Mouse (Mus musculus) C2C12 (cell line): ENCODE results near the gene Cux1. TPM values are rescaled to one million over a fixed set of nuclear protein-coding genes. Genes with fewer than 3 reads are reported as not detected.

ENCODE experiments used
- H3K27me3 ChIP-seq: one replicate; pipeline ENCODE4 v1.6.1; 2011; ENCODE audit not compliant: control insufficient read depth, insufficient read depth, insufficient read length
- H3K36me3 ChIP-seq: one replicate; pipeline ENCODE4 v1.6.1; 2011; ENCODE audit not compliant: control insufficient read depth, insufficient read depth
- H3K4me3 ChIP-seq: one replicate; pipeline ENCODE4 v1.5.1; 2011; ENCODE audit warnings: mild to moderate bottlenecking, control low read depth; ENCODE audit not compliant: poor library complexity, insufficient read depth, severe bottlenecking
- H3K79me2 ChIP-seq: one replicate; pipeline ENCODE4 v1.6.1; 2011; ENCODE audit not compliant: control insufficient read depth, insufficient read depth
- H3K79me3 ChIP-seq: one replicate; pipeline ENCODE4 v1.6.1; 2011; ENCODE audit warnings: low read depth, control low read depth
- H3ac ChIP-seq: one replicate; pipeline ENCODE3; 2011; ENCODE audit warnings: low read depth; ENCODE audit not compliant: control insufficient read depth, insufficient read length
- CEBPB ChIP-seq: IDR thresholded peaks from one replicate; pipeline ENCODE4 v1.6.1; 2011; ENCODE audit warnings: low read depth, mild to moderate bottlenecking, control low read depth, moderate library complexity
- CTCF ChIP-seq: IDR thresholded peaks from one replicate; pipeline ENCODE4 v1.5.1; 2011; ENCODE audit not compliant: control insufficient read depth, insufficient read depth, insufficient read length
- FOSL1 ChIP-seq: IDR thresholded peaks from one replicate; pipeline ENCODE4 v1.8.0; 2011; ENCODE audit warnings: mild to moderate bottlenecking, low read length; ENCODE audit not compliant: poor library complexity, insufficient read depth, severe bottlenecking
- MAX ChIP-seq: IDR thresholded peaks from one replicate; pipeline ENCODE4 v1.6.1; 2011; ENCODE audit warnings: mild to moderate bottlenecking, control low read depth
- MYOD1 ChIP-seq: IDR thresholded peaks from one replicate; pipeline ENCODE4 v1.6.1; 2011; ENCODE audit warnings: low read depth; ENCODE audit not compliant: control insufficient read depth, insufficient read length
- MYOG ChIP-seq: IDR thresholded peaks from one replicate; pipeline ENCODE4 v1.6.1; 2011; ENCODE audit not compliant: control insufficient read depth, insufficient read length; ENCODE audit errors: extremely low read depth
- USF1 ChIP-seq: IDR thresholded peaks from one replicate; pipeline ENCODE4 v1.6.1; 2011; ENCODE audit warnings: low read depth, mild to moderate bottlenecking, control low read depth, moderate library complexity
- polyA plus RNA-seq: library from polyadenylated mRNA; unstranded; fragments of >200 nt; fragmentation: generic; extraction: Trizol; gene quantifications from one replicate; pipeline ENCODE4 v1.2.1, GENCODE M21; 2012; ENCODE audit warnings: missing spikeins

The Cux1 gene
- polyA plus RNA-seq, 1 experiment = 43.9 TPM

GRCm38 (mm10) chr5:136354729-136355128 is 212.6 kb downstream of the Cux1 start:
- Histone ChIP-seq H3K36me3 (peaks cover 15% of the 10 kb centered on the region), H3K79me3 (no peaks in the 10 kb centered on the region), H3K27me3 (no peaks in the 10 kb centered on the region), H3K4me3 (no peak overlapping the region), H3K79me2 (no peaks in the 10 kb centered on the region), H3ac (no peak overlapping the region)
- no peak for TF ChIP-seq USF1
- no peak for TF ChIP-seq CEBPB
- TF ChIP-seq MYOG = no peak
- no peak for TF ChIP-seq MYOD1
- no peak for TF ChIP-seq CTCF
- TF ChIP-seq MAX = no peak
- no peak for TF ChIP-seq FOSL1

GRCm38 (mm10) chr5:136353114-136353513 is 214.2 kb downstream of the Cux1 start:
- Histone ChIP-seq H3K27me3 (no peaks in the 10 kb centered on the region), H3K4me3 (no peak overlapping the region), H3ac (no peak overlapping the region), H3K36me3 (peaks cover 10% of the 10 kb centered on the region), H3K79me3 (no peaks in the 10 kb centered on the region), H3K79me2 (no peaks in the 10 kb centered on the region)
- TF ChIP-seq FOSL1 = no peak
- no peak for TF ChIP-seq CEBPB
- no peak for TF ChIP-seq USF1
- TF ChIP-seq MAX = no peak
- TF ChIP-seq CTCF = no peak
- TF ChIP-seq MYOG = no peak
- TF ChIP-seq MYOD1 = no peak

GRCm38 (mm10) chr5:136343156-136343890 is 224.0 kb downstream of the Cux1 start:
- Histone ChIP-seq H3K36me3 (peaks cover 29% of the 10 kb centered on the region), H3K4me3 (no peak overlapping the region), H3K79me3 (no peaks in the 10 kb centered on the region), H3K79me2 (no peaks in the 10 kb centered on the region), H3K27me3 (no peaks in the 10 kb centered on the region), H3ac (no peak overlapping the region)
- TF ChIP-seq MYOD1 (no peak), MAX (no peak)

GRCm38 (mm10) chr5:136336798-136337527 is 230.3 kb downstream of the Cux1 start:
- Histone ChIP-seq H3K27me3 (no peaks in the 10 kb centered on the region), H3K79me2 (no peaks in the 10 kb centered on the region), H3K79me3 (no peaks in the 10 kb centered on the region), H3ac (no peak overlapping the region), H3K36me3 (peaks cover 38% of the 10 kb centered on the region), H3K4me3 (no peak overlapping the region)
- no peak for TF ChIP-seq MYOG
- TF ChIP-seq MAX = no peak
- no peak for TF ChIP-seq MYOD1
- TF ChIP-seq USF1 = no peak
- TF ChIP-seq FOSL1 = no peak
- TF ChIP-seq CEBPB = no peak
- TF ChIP-seq CTCF = no peak

- peaks cover 38% of the 10 kb centered on the region for H3K36me3 ChIP-seq
- no peaks in the 10 kb centered on the region for H3K79me3 ChIP-seq
- no peak overlapping the region for H3K4me3 ChIP-seq
- H3K27me3 ChIP-seq = no peaks in the 10 kb centered on the region
- H3K79me2 ChIP-seq = no peaks in the 10 kb centered on the region
- no peak for TF ChIP-seq USF1
- TF ChIP-seq FOSL1 = no peak
- TF ChIP-seq MAX = no peak
- TF ChIP-seq CEBPB = no peak
- TF ChIP-seq MYOD1 = no peak
- H3ac ChIP-seq = no peak overlapping the region
Observed at GRCm38 (mm10) chr5:136335681-136336080, 231.6 kb downstream of the Cux1 start.

GRCm38 (mm10) chr5:136334780-136335179 is 232.5 kb downstream of the Cux1 start:
- no peaks in the 10 kb centered on the region for H3K79me3 ChIP-seq
- no peaks in the 10 kb centered on the region for H3K79me2 ChIP-seq
- peaks cover 34% of the 10 kb centered on the region for H3K36me3 ChIP-seq
- no peak overlapping the region for H3ac ChIP-seq
- H3K27me3 ChIP-seq = no peaks in the 10 kb centered on the region
- H3K4me3 ChIP-seq = no peak overlapping the region
- TF ChIP-seq MAX = no peak
